Mouse (Mus musculus): ENCODE measurements at regions not wholly inside any gene's neighbourhood (a gene's known extent, or its start where the extent isn't known, plus 50 kb on each side); places are given as distances from the start of the nearest gene placed in this dataset.
A peak's percentile ranks its signal among the peaks of the same experiment; 100 is the strongest.

GRCm38 (mm10) chr1:164637901-164638462, 158.5 kb upstream of the Dpt start:
- no peak for ATAC-seq (replicated peaks; ENCODE audit: low FRiP score, low TSS enrichment, poor library complexity, severe bottlenecking)

GRCm38 (mm10) chr1:164631679-164632078, 164.8 kb upstream of the Dpt start:
- no peak for ATAC-seq (replicated peaks; ENCODE audit: low FRiP score, low TSS enrichment, poor library complexity, severe bottlenecking)

GRCm38 (mm10) chr1:164628840-164629239, 167.6 kb upstream of the Dpt start:
- no peak for ATAC-seq (replicated peaks; ENCODE audit: low FRiP score, low TSS enrichment, poor library complexity, severe bottlenecking)

GRCm38 (mm10) chr1:164622946-164623345, 164.8 kb upstream of the Atp1b1 start:
- no peak for ATAC-seq (replicated peaks; ENCODE audit: low FRiP score, low TSS enrichment, poor library complexity, severe bottlenecking)

GRCm38 (mm10) chr1:164622417-164622816, 164.3 kb upstream of the Atp1b1 start:
- no peak for ATAC-seq (replicated peaks; ENCODE audit: low FRiP score, low TSS enrichment, poor library complexity, severe bottlenecking)

- ATAC-seq (replicated peaks; ENCODE audit: low FRiP score, low TSS enrichment, poor library complexity, severe bottlenecking), result no peak
Observed at GRCm38 (mm10) chr1:164620129-164620528, 162.0 kb upstream of the Atp1b1 start.

GRCm38 (mm10) chr1:164617871-164618270, 159.7 kb upstream of the Atp1b1 start:
- no peak for ATAC-seq (replicated peaks; ENCODE audit: low FRiP score, low TSS enrichment, poor library complexity, severe bottlenecking)

- no peak for ATAC-seq (replicated peaks; ENCODE audit: low FRiP score, low TSS enrichment, poor library complexity, severe bottlenecking)
Observed at GRCm38 (mm10) chr1:164607061-164607460, 148.9 kb upstream of the Atp1b1 start.

- ATAC-seq (replicated peaks; ENCODE audit: low FRiP score, low TSS enrichment, poor library complexity, severe bottlenecking), result no peak
Observed at GRCm38 (mm10) chr1:164606141-164606754, 148.1 kb upstream of the Atp1b1 start.

- no peak for ATAC-seq (replicated peaks; ENCODE audit: low FRiP score, low TSS enrichment, poor library complexity, severe bottlenecking)
Observed at GRCm38 (mm10) chr1:164603433-164603832, 145.3 kb upstream of the Atp1b1 start.

- ATAC-seq (replicated peaks; ENCODE audit: low FRiP score, low TSS enrichment, poor library complexity, severe bottlenecking), result peak; percentile 78
Observed at GRCm38 (mm10) chr1:164602568-164602967, 144.4 kb upstream of the Atp1b1 start.

GRCm38 (mm10) chr1:164590205-164590613, 132.1 kb upstream of the Atp1b1 start:
- no peak for ATAC-seq (replicated peaks; ENCODE audit: low FRiP score, low TSS enrichment, poor library complexity, severe bottlenecking)

- ATAC-seq (replicated peaks; ENCODE audit: low FRiP score, low TSS enrichment, poor library complexity, severe bottlenecking), result no peak
Observed at GRCm38 (mm10) chr1:164586066-164586989, 128.2 kb upstream of the Atp1b1 start.

- ATAC-seq (replicated peaks; ENCODE audit: low FRiP score, low TSS enrichment, poor library complexity, severe bottlenecking), result no peak
Observed at GRCm38 (mm10) chr1:164576856-164577489, 118.8 kb upstream of the Atp1b1 start.

- no peak for ATAC-seq (replicated peaks; ENCODE audit: low FRiP score, low TSS enrichment, poor library complexity, severe bottlenecking)
Observed at GRCm38 (mm10) chr1:164573639-164574038, 115.5 kb upstream of the Atp1b1 start.

- no peak for ATAC-seq (replicated peaks; ENCODE audit: low FRiP score, low TSS enrichment, poor library complexity, severe bottlenecking)
Observed at GRCm38 (mm10) chr1:164572183-164572582, 114.0 kb upstream of the Atp1b1 start.

GRCm38 (mm10) chr1:164571496-164572078, 113.4 kb upstream of the Atp1b1 start:
- no peak for ATAC-seq (replicated peaks; ENCODE audit: low FRiP score, low TSS enrichment, poor library complexity, severe bottlenecking)

- ATAC-seq (replicated peaks; ENCODE audit: low FRiP score, low TSS enrichment, poor library complexity, severe bottlenecking), result no peak
Observed at GRCm38 (mm10) chr1:164564847-164565246, 106.7 kb upstream of the Atp1b1 start.

GRCm38 (mm10) chr1:164559546-164560228, 101.5 kb upstream of the Atp1b1 start:
- ATAC-seq (replicated peaks; ENCODE audit: low FRiP score, low TSS enrichment, poor library complexity, severe bottlenecking), result no peak
